Mouse (Mus musculus) T-cell, adult 2 months (primary cell): ENCODE measurements around the gene Traf2.
A peak's percentile ranks its signal among the peaks of the same experiment; 100 is the strongest.

Source experiments
- DNase-seq: peaks from one replicate; pipeline ENCODE4 v3.0.0; 2022; ENCODE audit warnings: low spot score

The Traf2 gene

GRCm38 (mm10) chr2:25493476-25493961 is 53.2 kb downstream of the Traf2 start, which contains the start of gene Lcn12:
Lcn12 (minus strand) TSS chr2:25493911.
- no peak for DNase-seq

- no peak for DNase-seq
Measured at GRCm38 (mm10) chr2:25492988-25493387, 53.8 kb downstream of the Traf2 start.

- DNase-seq: no peak
Measured at GRCm38 (mm10) chr2:25488671-25489068, 58.1 kb downstream of the Traf2 start.

GRCm38 (mm10) chr2:25487965-25488670 is 58.6 kb downstream of the Traf2 start:
- no peak for DNase-seq

GRCm38 (mm10) chr2:25484901-25485647 is 61.7 kb downstream of the Traf2 start:
- DNase-seq: no peak

GRCm38 (mm10) chr2:25482969-25483368 is 63.8 kb downstream of the Traf2 start:
- DNase-seq: peak; percentile 69

- DNase-seq: no peak
Measured at GRCm38 (mm10) chr2:25480541-25480940, 66.2 kb downstream of the Traf2 start.

- DNase-seq: no peak
Measured at GRCm38 (mm10) chr2:25479551-25480311, 67.0 kb downstream of the Traf2 start.

DNA sequence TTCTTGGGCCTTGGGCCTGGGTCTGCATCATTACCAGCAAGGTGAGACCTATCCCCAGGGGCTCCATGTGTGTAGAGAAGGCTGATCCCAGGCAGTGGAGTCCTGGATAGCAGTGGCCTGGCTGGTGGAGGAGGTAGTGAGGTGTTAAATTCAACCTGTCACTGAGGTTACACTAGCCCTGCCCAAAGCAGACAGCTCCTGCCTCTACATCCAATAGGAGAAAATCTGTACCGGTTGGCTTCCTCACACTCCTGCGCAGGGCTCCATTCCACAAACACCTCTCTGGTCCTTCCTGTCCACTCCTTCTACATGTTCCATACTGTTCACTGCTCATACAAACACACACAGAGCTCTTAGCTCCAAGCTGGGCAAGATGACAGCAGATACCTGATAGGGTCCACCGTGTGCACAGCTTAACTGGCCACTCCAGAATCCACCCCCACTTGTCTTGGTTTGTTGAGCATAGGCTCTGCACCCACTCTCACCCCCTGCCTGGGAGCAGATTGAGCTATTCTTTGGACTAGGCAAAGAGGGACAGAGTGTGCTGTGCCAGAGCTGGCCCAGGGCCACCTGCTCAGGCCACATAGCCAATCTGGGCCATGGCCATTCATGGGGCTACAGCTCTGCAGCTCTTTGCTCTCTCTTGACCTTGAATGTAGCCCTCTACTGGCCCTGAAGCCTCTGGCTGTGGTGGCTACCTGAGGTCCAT is 68.6 kb downstream of the Traf2 start:
- no peak for DNase-seq

DNA sequence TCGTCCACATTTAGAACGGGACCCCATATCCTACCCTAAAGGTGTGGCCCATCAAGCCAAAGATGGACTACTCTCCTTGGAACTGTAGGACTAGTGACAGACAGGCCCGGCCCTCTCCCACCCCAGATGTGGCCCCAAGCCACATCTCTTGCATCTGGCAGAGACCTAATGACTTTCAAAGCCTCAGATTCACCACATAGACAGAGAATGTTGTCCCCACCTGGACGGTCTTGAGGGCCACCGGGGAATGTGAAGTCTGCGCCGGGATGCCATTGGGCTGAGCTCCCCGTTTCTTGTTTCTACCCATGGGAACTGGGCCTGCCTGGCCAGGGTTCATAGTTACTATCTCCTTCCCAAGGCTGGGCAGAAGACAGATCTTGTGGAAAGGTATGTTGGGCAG is 69.2 kb downstream of the Traf2 start:
- no peak for DNase-seq

DNA sequence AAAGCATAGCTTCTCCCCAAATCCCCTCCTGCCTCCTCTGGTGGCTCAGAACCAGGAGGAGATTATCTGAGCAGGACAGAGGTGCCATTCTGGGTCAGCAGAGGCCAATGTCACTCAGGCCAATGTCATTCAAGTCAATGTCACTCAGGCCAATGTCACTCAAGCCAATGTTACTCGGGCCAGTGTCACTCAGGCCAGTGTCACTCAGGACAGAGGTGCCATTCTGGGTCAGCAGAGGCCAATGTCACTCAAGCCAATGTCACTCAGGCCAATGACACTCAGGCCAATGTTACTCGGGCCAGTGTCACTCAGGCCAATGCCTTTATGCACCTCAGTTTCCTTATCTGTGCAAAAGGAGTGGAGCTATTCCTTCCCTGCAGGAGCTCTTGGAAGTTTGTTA is 74.2 kb downstream of the Traf2 start:
- no peak for DNase-seq

DNA sequence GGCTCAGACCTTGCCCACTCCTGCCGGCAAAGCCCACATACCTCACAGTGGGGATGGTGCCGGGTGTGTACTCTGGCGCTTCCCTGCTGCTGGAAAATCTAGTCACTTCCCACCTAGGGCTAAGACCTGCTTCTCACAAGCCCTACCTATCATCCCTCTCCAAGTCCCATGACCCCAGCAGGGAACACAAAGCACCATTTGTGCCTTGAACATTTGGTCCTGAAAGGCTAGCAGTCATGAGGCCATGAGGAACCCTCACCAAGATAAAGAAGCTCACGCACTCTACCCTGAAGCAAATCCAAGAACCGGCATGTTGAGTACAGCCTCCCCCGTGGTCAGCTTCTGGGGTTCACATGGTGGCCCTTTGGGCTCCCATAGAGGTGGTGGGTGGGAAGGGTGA is 76.8 kb downstream of the Traf2 start, which contains the start of gene Ptgds:
TSS of gene Ptgds (minus strand) at position 78 of the 400 bp plus-strand sequence.
- no peak for DNase-seq

GRCm38 (mm10) chr2:25468962-25469915 is 77.5 kb downstream of the Traf2 start:
- DNase-seq: no peak
